Mouse (Mus musculus): ENCODE results near the gene Ccdc162.

DNA sequence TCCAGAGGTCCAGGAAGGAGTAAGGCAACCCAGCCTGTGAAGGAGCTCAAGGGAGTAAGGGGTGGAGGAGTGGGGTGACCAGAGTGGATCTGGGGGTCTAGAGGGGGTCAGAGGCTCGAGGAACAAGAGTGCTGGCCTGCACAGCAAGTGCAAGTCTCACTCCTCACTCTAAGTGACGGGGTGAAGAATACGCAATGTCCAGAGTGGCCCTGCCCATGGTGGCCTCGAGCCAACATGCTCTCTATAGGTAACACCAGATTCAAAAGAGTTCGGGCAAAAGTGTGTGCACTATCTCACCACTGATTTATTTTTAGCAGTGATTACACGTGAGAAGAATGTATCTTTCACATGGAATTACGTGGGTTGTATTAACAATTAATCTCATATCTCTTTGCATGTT, 63.4 kb downstream of the Ccdc162 start:
- TF ChIP-seq POLR2A (IDR thresholded peaks at IDR 0.05; ENCODE audit: borderline replicate concordance, control insufficient read depth, low read depth, low read length): no peak
- no peak for TF ChIP-seq CTCF (IDR thresholded peaks at IDR 0.05; ENCODE audit: control insufficient read depth, insufficient read depth, low read length)
